Mouse (Mus musculus) lung, postnatal 0 days (tissue): Measurements from ENCODE around the gene Bri3. TPM values are rescaled to one million over a fixed set of nuclear protein-coding genes. Genes with fewer than 3 reads are reported as not detected.

Experiments
- ATAC-seq: fragments of 200-750 bp; cut with Nextera tagmentation; 2 replicates; pipeline ENCODE4 v1.8.0; 2017; ENCODE audit warnings: moderate library complexity
- DNase-seq: peaks from one replicate; pipeline ENCODE4 v3.0.0-alpha.2; 2016; ENCODE audit warnings: low spot score
- H3K27ac ChIP-seq: fragments of 300-500 bp; sonication (generic); 2 replicates; pipeline ENCODE4 v1.5.1; 2014; ENCODE audit warnings: antibody characterized with exemption, mild to moderate bottlenecking, low read length, mixed read lengths
- H3K27me3 ChIP-seq: fragments of 300-500 bp; sonication (generic); replicated peaks from 2 replicates; pipeline ENCODE4 v1.6.1; 2014; ENCODE audit warnings: low read length, mixed read lengths; ENCODE audit not compliant: insufficient read depth
- H3K36me3 ChIP-seq: fragments of 300-500 bp; sonication (generic); 2 replicates; pipeline ENCODE4 v1.6.1; 2014; ENCODE audit warnings: low read length, mixed read lengths; ENCODE audit not compliant: insufficient read depth
- H3K4me1 ChIP-seq: fragments of 300-500 bp; sonication (generic); 2 replicates; pipeline ENCODE4 v1.6.1; 2014; ENCODE audit warnings: antibody characterized with exemption, low read depth, low read length, mixed read lengths; ENCODE audit not compliant: insufficient read depth
- H3K4me2 ChIP-seq: fragments of 300-500 bp; sonication (generic); replicated peaks from 2 replicates; pipeline ENCODE4 v1.6.1; 2014; ENCODE audit warnings: low read depth, mild to moderate bottlenecking, low read length, moderate library complexity, mixed read lengths
- H3K4me3 ChIP-seq: fragments of 300-500 bp; sonication (generic); 2 replicates; pipeline ENCODE4 v1.5.1; 2014; ENCODE audit warnings: low read depth, low read length
- H3K9ac ChIP-seq: fragments of 300-500 bp; sonication (generic); replicated peaks from 2 replicates; pipeline ENCODE4 v1.6.1; 2014; ENCODE audit warnings: low read depth, mild to moderate bottlenecking
- H3K9me3 ChIP-seq: fragments of 300-500 bp; sonication (generic); 2 replicates; pipeline ENCODE4 v1.6.1; 2016; ENCODE audit warnings: low read length, mixed read lengths
- CTCF ChIP-seq: IDR thresholded peaks from 2 replicates; pipeline ENCODE4 v1.5.1; 2016; ENCODE audit warnings: antibody characterized with exemption, mild to moderate bottlenecking
- EP300 ChIP-seq: IDR thresholded peaks from 2 replicates; pipeline ENCODE4 v1.6.1; 2016; ENCODE audit warnings: antibody characterized with exemption, mild to moderate bottlenecking, control low read depth
- WGBS: fragments of 180-500 bp; shearing (Covaris S2); extraction: QIAGEN DNeasy Blood & Tissue Kit; methylation state at CpG from one replicate; pipeline ENCODE4 v1.1.7; 2014; 5-methylcytosine and 5-hydroxymethylcytosine counted together
- polyA plus RNA-seq: library from polyadenylated mRNA; unstranded; fragments of >200 nt; fragmentation: Nextera tagmentation; extraction: Ambion mirVana; gene quantifications from 2 replicates; pipeline ENCODE4 v1.2.1, GENCODE M21; 2015

Gene Bri3
- polyA plus RNA-seq, 1 experiment from 2014 or later = 286 TPM

GRCm38 (mm10) chr5:144387851-144388250 lies 143.6 kb downstream of the Bri3 start:
- 11% methylated on average over 6 of the region's 6 CpGs for WGBS

GRCm38 (mm10) chr5:144394142-144394541 lies 149.9 kb downstream of the Bri3 start:
- WGBS = 92% methylated on average over 2 of the region's 2 CpGs
- no peak overlapping the region for H3K4me3 ChIP-seq
- no peak overlapping the region for H3K9ac ChIP-seq
- ATAC-seq (no peak), DNase-seq (no peak)
- H3K4me1 ChIP-seq = no peaks in the 10 kb centered on the region; the same call in 1 of the 2 replicates
- no peak overlapping the region for H3K27ac ChIP-seq
- H3K36me3 ChIP-seq = no peaks in the 10 kb centered on the region
- TF ChIP-seq CTCF = no peak
- TF ChIP-seq EP300 = no peak
- H3K4me2 ChIP-seq = no peak overlapping the region
- H3K27me3 ChIP-seq = no peaks in the 10 kb centered on the region
- no peaks in the 10 kb centered on the region for H3K9me3 ChIP-seq

More at GRCm38 (mm10) chr5:144387851-144388250, 143.6 kb downstream of the Bri3 start:
- 0 out of 2 replicates have a peak, but pooled peaks have one; percentile 33 for ATAC-seq
- Histone ChIP-seq H3K4me2 (no peak overlapping the region), H3K9me3 (no peaks in the 10 kb centered on the region), H3K36me3 (no peaks in the 10 kb centered on the region), H3K4me1 (no peaks in the 10 kb centered on the region; the same call in 1 of the 2 replicates), H3K9ac (no peak overlapping the region), H3K27ac (no peak overlapping the region), H3K4me3 (no peak overlapping the region), H3K27me3 (no peaks in the 10 kb centered on the region)
- TF ChIP-seq CTCF (peak; percentile 75), EP300 (no peak)
- DNase-seq = peak; percentile 46

- no peak overlapping the region for H3K9ac ChIP-seq
- no peak for TF ChIP-seq CTCF
- TF ChIP-seq EP300 = no peak
- no peak overlapping the region for H3K4me3 ChIP-seq
- no peaks in the 10 kb centered on the region for H3K9me3 ChIP-seq
- WGBS = 14% methylated on average over 5 of the region's 9 CpGs
- no peak overlapping the region for H3K27ac ChIP-seq
- DNase-seq (no peak), ATAC-seq (no peak)
- H3K36me3 ChIP-seq = no peaks in the 10 kb centered on the region
- H3K4me1 ChIP-seq = no peaks in the 10 kb centered on the region
- no peaks in the 10 kb centered on the region for H3K27me3 ChIP-seq
- no peak overlapping the region for H3K4me2 ChIP-seq
These were observed 153.3 kb downstream of the Bri3 start for GRCm38 (mm10) chr5:144397566-144397965.

- no peak overlapping the region for H3K9ac ChIP-seq
- H3K4me2 ChIP-seq = no peak overlapping the region
- 88% methylated on average over 5 of the region's 5 CpGs for WGBS
- DNase-seq (no peak), ATAC-seq (no peak)
- H3K27me3 ChIP-seq = no peaks in the 10 kb centered on the region
- no peaks in the 10 kb centered on the region for H3K4me1 ChIP-seq
- H3K36me3 ChIP-seq = no peaks in the 10 kb centered on the region
- no peak overlapping the region for H3K27ac ChIP-seq
- no peaks in the 10 kb centered on the region for H3K9me3 ChIP-seq
- TF ChIP-seq EP300 (no peak), CTCF (no peak)
- no peak overlapping the region for H3K4me3 ChIP-seq
These were observed 156.6 kb downstream of the Bri3 start for GRCm38 (mm10) chr5:144400821-144401220.

- DNase-seq = no peak
- no peaks in the 10 kb centered on the region for H3K27me3 ChIP-seq
- no peak overlapping the region for H3K4me2 ChIP-seq
- WGBS = 80% methylated on average over 11 of the region's 11 CpGs
- H3K27ac ChIP-seq = no peak overlapping the region
- ATAC-seq = no peak
- no peaks in the 10 kb centered on the region for H3K36me3 ChIP-seq
- no peaks in the 10 kb centered on the region for H3K4me1 ChIP-seq
- H3K9ac ChIP-seq = no peak overlapping the region
- no peak for TF ChIP-seq CTCF
- no peak for TF ChIP-seq EP300
- no peaks in the 10 kb centered on the region for H3K9me3 ChIP-seq
- no peak overlapping the region for H3K4me3 ChIP-seq
These were observed 162.0 kb downstream of the Bri3 start for GRCm38 (mm10) chr5:144406256-144406655.

- no peaks in the 10 kb centered on the region for H3K36me3 ChIP-seq
- H3K9me3 ChIP-seq = no peaks in the 10 kb centered on the region
- H3K27me3 ChIP-seq = no peaks in the 10 kb centered on the region
- ATAC-seq (no peak), DNase-seq (no peak)
- H3K9ac ChIP-seq = no peak overlapping the region
- TF ChIP-seq CTCF (no peak), EP300 (no peak)
- H3K4me1 ChIP-seq = no peaks in the 10 kb centered on the region
- no peak overlapping the region for H3K4me3 ChIP-seq
- no peak overlapping the region for H3K27ac ChIP-seq
- WGBS = 92% methylated on average over 10 of the region's 10 CpGs
- no peak overlapping the region for H3K4me2 ChIP-seq
These were observed 166.4 kb downstream of the Bri3 start for GRCm38 (mm10) chr5:144410666-144411065.

- H3K9me3 ChIP-seq = no peaks in the 10 kb centered on the region
- no peak for DNase-seq
- WGBS = 51% methylated on average over 5 of the region's 5 CpGs
- H3K27ac ChIP-seq = no peak overlapping the region
- no peak overlapping the region for H3K4me2 ChIP-seq
- H3K36me3 ChIP-seq = no peaks in the 10 kb centered on the region
- H3K27me3 ChIP-seq = no peaks in the 10 kb centered on the region
- H3K4me1 ChIP-seq = no peaks in the 10 kb centered on the region
- TF ChIP-seq CTCF (no peak), EP300 (no peak)
- H3K4me3 ChIP-seq = no peak overlapping the region
- no peak overlapping the region for H3K9ac ChIP-seq
- no peak for ATAC-seq
These were observed 167.5 kb downstream of the Bri3 start for GRCm38 (mm10) chr5:144411702-144412101.
